Mouse (Mus musculus): Measurements from ENCODE around the gene Smad9. TPM values are rescaled to one million over a fixed set of nuclear protein-coding genes. Genes with fewer than 3 reads are reported as not detected.

The Smad9 gene
- 0.18 and 0.19 TPM in 2 replicates for polyA plus RNA-seq (2016; fragmentation: Nextera tagmentation; extraction: Ambion mirVana)

DNA sequence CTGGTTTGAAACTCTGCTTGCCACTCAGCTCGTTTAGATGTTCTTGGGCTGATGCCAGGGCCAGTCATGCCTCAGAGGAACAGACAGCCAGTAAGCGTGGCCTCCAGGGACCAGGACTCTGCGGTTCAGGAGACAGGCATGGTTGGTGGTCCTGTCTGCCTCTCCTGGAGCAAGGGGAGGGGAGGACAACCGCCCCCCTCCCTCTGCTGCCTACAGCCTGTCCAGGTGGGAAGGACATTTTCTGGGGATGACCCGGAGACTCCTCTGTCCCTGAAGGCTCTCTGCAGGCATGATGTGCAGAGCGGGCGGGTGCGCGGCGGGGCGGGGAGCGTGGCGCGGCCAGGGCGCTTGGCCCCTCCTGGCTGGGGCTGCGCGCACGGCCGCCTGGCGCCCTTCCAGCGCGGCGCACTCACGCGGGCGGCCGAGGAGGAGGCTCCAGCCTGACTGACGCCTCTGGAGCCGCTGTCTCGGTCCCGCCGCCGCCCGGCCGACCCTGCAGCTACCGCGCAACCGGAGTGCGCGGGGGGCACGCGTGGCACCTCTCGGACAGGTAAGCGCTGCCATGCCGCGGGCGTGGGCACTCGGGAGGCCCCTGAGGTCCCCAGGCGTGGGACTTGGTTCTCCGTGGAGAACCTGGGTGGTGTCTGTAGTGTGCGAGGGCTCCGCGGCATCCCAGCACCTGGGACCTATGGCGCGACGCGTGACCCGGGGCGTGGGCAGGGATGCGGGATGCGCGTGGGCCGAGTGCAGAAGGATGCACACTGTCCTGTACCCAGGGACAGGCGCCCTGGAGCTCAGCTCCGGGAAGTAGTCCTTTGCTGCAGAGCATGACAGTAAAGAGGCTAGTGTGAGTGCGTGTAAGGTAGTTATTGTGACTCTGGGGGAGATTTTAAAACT is at the start of gene Smad9:
Smad9 (plus strand) TSS at position 438 of the 897 bp plus-strand sequence.
- Histone ChIP-seq H3K27me3 (replicated peaks) (peaks cover 38% of the 10 kb centered on the region), H3K4me3 (peak within 1 kb of the TSS; percentile 52), H3K4me2 (peak within 1 kb of the TSS; percentile 72), H3K4me1 (0 out of 2 replicates have a peak, but pooled peaks cover 7% of the 10 kb centered on the region), H3K9ac (no peak within 1 kb of the TSS; the same call in 1 of the 2 replicates), H3K36me3 (peaks cover 11% of the 10 kb centered on the region), H3K9me3 (replicated peaks) (no peaks in the 10 kb centered on the region), H3K27ac (no peak within 1 kb of the TSS)
- WGBS (ENCODE audit: insufficient replicate concordance) = 3% methylated on average over 66 of the region's 66 CpGs
- peak; percentile 51; the same call in 1 of the 2 replicates for ATAC-seq

GRCm38 (mm10) chr3:54708972-54709371 is 46.4 kb upstream of the Smad9 start:
- H3K4me3 ChIP-seq = no peak overlapping the region
- no peak overlapping the region for H3K4me2 ChIP-seq
- 77% methylated on average over 9 of the region's 9 CpGs for WGBS (ENCODE audit: insufficient replicate concordance)
- H3K9ac ChIP-seq = no peak overlapping the region
- no peaks in the 10 kb centered on the region for H3K4me1 ChIP-seq
- H3K27me3 ChIP-seq (replicated peaks) = no peaks in the 10 kb centered on the region
- ATAC-seq = no peak
- H3K27ac ChIP-seq = no peak overlapping the region; the same call in 1 of the 2 replicates
- H3K36me3 ChIP-seq = peaks cover 88% of the 10 kb centered on the region
- no peaks in the 10 kb centered on the region for H3K9me3 ChIP-seq (replicated peaks)

DNA sequence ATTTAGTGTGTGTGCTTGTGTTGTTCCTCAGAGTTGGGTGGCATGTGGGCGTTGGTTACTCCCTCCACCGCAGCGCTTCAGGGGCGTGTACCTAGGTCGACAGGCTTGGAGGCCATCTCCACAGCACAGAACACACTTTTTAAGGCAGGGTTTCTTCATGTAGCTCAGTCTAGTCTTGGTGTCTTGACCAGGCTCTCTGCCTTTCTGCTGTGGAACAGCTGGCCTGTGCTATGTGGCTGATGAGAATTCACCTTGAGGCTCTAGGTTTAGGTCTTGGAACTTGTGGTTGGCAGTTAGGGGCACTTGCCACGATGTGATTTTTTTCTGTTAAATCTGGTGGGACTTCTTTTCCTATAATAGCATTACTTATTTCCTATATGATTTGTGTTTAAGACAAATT is 41.1 kb upstream of the Smad9 start, which contains the start of gene Gm21958:
Gm21958 (minus strand) TSS at position 101 of the 400 bp plus-strand sequence.
- ATAC-seq = no peak
- Histone ChIP-seq H3K36me3 (peaks cover 86% of the 10 kb centered on the region), H3K4me3 (no peak within 1 kb of the TSS), H3K27me3 (replicated peaks) (no peaks in the 10 kb centered on the region), H3K4me1 (no peaks in the 10 kb centered on the region), H3K27ac (no peak within 1 kb of the TSS), H3K4me2 (no peak within 1 kb of the TSS), H3K9ac (no peak within 1 kb of the TSS), H3K9me3 (replicated peaks) (no peaks in the 10 kb centered on the region)
- WGBS (ENCODE audit: insufficient replicate concordance) = 81% methylated on average over 6 of the region's 6 CpGs

DNA sequence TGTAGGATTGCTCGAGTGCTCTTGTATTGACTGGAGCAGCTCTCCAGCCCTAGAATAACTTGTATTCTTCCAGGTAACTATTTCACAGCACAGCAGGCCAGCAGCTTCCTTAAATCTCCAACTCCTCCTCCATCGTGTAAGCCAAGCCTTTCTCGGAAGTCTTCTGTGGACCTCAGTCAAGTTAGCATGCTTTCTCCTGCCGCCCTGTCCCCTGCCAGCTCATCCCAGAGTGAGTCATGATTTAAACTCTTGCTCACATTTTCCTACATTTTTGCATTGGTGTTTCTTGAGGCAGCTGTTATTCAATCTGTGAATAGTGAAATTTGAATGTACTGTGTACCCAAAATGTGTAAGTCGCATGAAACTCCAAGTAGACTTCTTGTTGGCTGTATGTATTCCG is 39.9 kb upstream of the Smad9 start:
- ATAC-seq = no peak
- Histone ChIP-seq H3K27me3 (replicated peaks) (no peaks in the 10 kb centered on the region), H3K9ac (no peak overlapping the region), H3K36me3 (peaks cover 81% of the 10 kb centered on the region), H3K9me3 (replicated peaks) (no peaks in the 10 kb centered on the region), H3K27ac (no peak overlapping the region), H3K4me1 (no peaks in the 10 kb centered on the region), H3K4me3 (no peak overlapping the region), H3K4me2 (no peak overlapping the region)
- WGBS (ENCODE audit: insufficient replicate concordance) = 86% methylated on average over 6 of the region's 6 CpGs

DNA sequence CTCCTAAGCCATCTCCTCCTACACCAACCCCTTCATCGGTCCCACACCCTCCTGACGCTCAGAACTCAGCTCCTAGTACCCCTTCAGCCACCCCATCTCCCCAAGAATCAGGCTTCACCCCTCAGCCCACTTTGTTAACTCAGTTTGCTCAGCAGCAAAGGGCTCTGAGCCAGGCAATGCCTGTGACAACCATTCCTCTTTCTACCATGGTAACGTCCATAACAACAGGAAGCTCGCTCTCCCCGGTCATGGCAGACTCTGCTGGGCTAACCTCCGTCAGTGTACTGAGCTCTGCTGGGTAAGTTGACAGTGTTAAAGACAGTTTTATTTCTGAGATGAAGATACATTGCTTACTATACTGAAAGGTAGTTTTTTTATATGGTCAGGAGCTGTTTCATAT is 38.0 kb upstream of the Smad9 start:
- no peak overlapping the region for H3K4me2 ChIP-seq
- H3K27me3 ChIP-seq (replicated peaks) = no peaks in the 10 kb centered on the region
- ATAC-seq = no peak
- H3K9me3 ChIP-seq (replicated peaks) = no peaks in the 10 kb centered on the region
- WGBS (ENCODE audit: insufficient replicate concordance) = 86% methylated on average over 6 of the region's 6 CpGs
- no peak overlapping the region for H3K9ac ChIP-seq
- H3K4me1 ChIP-seq = no peaks in the 10 kb centered on the region
- no peak overlapping the region for H3K4me3 ChIP-seq
- H3K27ac ChIP-seq = no peak overlapping the region
- H3K36me3 ChIP-seq = peaks cover 81% of the 10 kb centered on the region

- 54% methylated on average over 3 of the region's 3 CpGs for WGBS (ENCODE audit: insufficient replicate concordance)
Measured at GRCm38 (mm10) chr3:54718947-54719346, 36.4 kb upstream of the Smad9 start.

GRCm38 (mm10) chr3:54723741-54724500 is 31.5 kb upstream of the Smad9 start:
- Histone ChIP-seq H3K4me3 (no peak overlapping the region), H3K36me3 (peaks cover 79% of the 10 kb centered on the region), H3K4me1 (peaks cover 14% of the 10 kb centered on the region), H3K27me3 (replicated peaks) (no peaks in the 10 kb centered on the region), H3K4me2 (no peak overlapping the region), H3K27ac (0 out of 2 replicates have a peak overlapping the region, but pooled peaks have one; percentile 20), H3K9ac (no peak overlapping the region), H3K9me3 (replicated peaks) (no peaks in the 10 kb centered on the region)
- ATAC-seq = peak; percentile 57; the same call in 1 of the 2 replicates
- 63% methylated on average over 10 of the region's 10 CpGs for WGBS (ENCODE audit: insufficient replicate concordance)

More at GRCm38 (mm10) chr3:54718947-54719346, 36.4 kb upstream of the Smad9 start:
- ATAC-seq = no peak
- no peaks in the 10 kb centered on the region for H3K9me3 ChIP-seq (replicated peaks)
- H3K4me2 ChIP-seq = no peak overlapping the region
- H3K36me3 ChIP-seq = peaks cover 89% of the 10 kb centered on the region
- peaks cover 12% of the 10 kb centered on the region for H3K4me1 ChIP-seq
- no peaks in the 10 kb centered on the region for H3K27me3 ChIP-seq (replicated peaks)
- H3K9ac ChIP-seq = no peak overlapping the region
- no peak overlapping the region for H3K4me3 ChIP-seq
- H3K27ac ChIP-seq = no peak overlapping the region

- Histone ChIP-seq H3K27me3 (replicated peaks) (no peaks in the 10 kb centered on the region), H3K9ac (no peak overlapping the region), H3K36me3 (peaks cover 84% of the 10 kb centered on the region), H3K27ac (no peak overlapping the region), H3K4me2 (no peak overlapping the region), H3K4me1 (peaks cover 14% of the 10 kb centered on the region), H3K9me3 (replicated peaks) (no peaks in the 10 kb centered on the region), H3K4me3 (no peak overlapping the region)
- 69% methylated on average over 2 of the region's 2 CpGs for WGBS (ENCODE audit: insufficient replicate concordance)
- no peak for ATAC-seq
Measured at GRCm38 (mm10) chr3:54725344-54725743, 30.0 kb upstream of the Smad9 start.

GRCm38 (mm10) chr3:54727588-54727987 is 27.8 kb upstream of the Smad9 start:
- WGBS (ENCODE audit: insufficient replicate concordance) = 91% methylated on average over 2 of the region's 2 CpGs
- H3K4me3 ChIP-seq = no peak overlapping the region
- H3K36me3 ChIP-seq = peaks cover 85% of the 10 kb centered on the region
- peaks cover 22% of the 10 kb centered on the region for H3K4me1 ChIP-seq
- no peaks in the 10 kb centered on the region for H3K27me3 ChIP-seq (replicated peaks)
- no peak for ATAC-seq
- H3K27ac ChIP-seq = no peak overlapping the region
- H3K9ac ChIP-seq = no peak overlapping the region
- H3K4me2 ChIP-seq = no peak overlapping the region
- no peaks in the 10 kb centered on the region for H3K9me3 ChIP-seq (replicated peaks)

DNA sequence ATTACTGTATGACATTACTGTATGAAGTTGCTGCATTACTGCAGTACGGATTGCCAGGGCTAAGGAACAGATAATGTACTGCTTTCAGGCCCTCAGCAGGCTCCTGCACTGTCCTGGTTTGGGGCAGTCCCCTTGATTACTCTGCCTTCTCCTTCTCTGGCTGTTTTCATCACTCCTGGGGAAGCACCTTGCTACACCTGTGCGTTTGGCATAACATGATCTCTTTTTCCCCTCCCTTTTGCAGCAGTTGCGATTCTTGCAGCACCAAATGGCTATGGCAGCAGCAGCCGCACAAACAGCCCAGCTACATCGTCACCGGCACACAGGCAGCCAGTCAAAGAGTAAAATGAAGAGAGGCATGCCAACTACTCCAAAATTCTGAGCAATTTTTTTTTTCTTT is 27.3 kb upstream of the Smad9 start:
- Histone ChIP-seq H3K36me3 (peaks cover 85% of the 10 kb centered on the region), H3K4me2 (no peak overlapping the region), H3K4me3 (no peak overlapping the region), H3K4me1 (peaks cover 24% of the 10 kb centered on the region), H3K9ac (no peak overlapping the region), H3K27ac (no peak overlapping the region), H3K27me3 (replicated peaks) (no peaks in the 10 kb centered on the region), H3K9me3 (replicated peaks) (no peaks in the 10 kb centered on the region)
- ATAC-seq = no peak
- WGBS (ENCODE audit: insufficient replicate concordance) = 91% methylated on average over 6 of the region's 6 CpGs

GRCm38 (mm10) chr3:54731626-54732150 is 23.7 kb upstream of the Smad9 start:
- no peak overlapping the region for H3K4me2 ChIP-seq
- H3K9ac ChIP-seq = no peak overlapping the region
- no peaks in the 10 kb centered on the region for H3K27me3 ChIP-seq (replicated peaks)
- H3K4me3 ChIP-seq = no peak overlapping the region
- H3K9me3 ChIP-seq (replicated peaks) = no peaks in the 10 kb centered on the region
- 88% methylated on average over 8 of the region's 8 CpGs for WGBS (ENCODE audit: insufficient replicate concordance)
- H3K27ac ChIP-seq = no peak overlapping the region
- H3K4me1 ChIP-seq = peaks cover 31% of the 10 kb centered on the region
- H3K36me3 ChIP-seq = peaks cover 68% of the 10 kb centered on the region
- ATAC-seq = no peak

All from liver, embryonic 12.5 days (tissue).